Mouse (Mus musculus) hindbrain, postnatal 0 days (tissue): Measurements from ENCODE around the gene Rhbg. TPM values are rescaled to one million over a fixed set of nuclear protein-coding genes. Genes with fewer than 3 reads are reported as not detected.

Experiments
- ATAC-seq: fragments of 200-750 bp; cut with Nextera tagmentation; 2 replicates; pipeline ENCODE4 v1.8.0; 2017; ENCODE audit warnings: mild to moderate bottlenecking, moderate TSS enrichment, moderate library complexity
- DNase-seq: peaks from one replicate; pipeline ENCODE4 v3.0.0-alpha.2; 2015; ENCODE audit warnings: low spot score
- H3K27ac ChIP-seq: fragments of 300-500 bp; sonication (generic); 2 replicates; pipeline ENCODE4 v1.5.1; 2014; ENCODE audit warnings: mild to moderate bottlenecking
- H3K27me3 ChIP-seq: fragments of 300-500 bp; sonication (generic); 2 replicates; pipeline ENCODE4 v1.6.1; 2014; ENCODE audit warnings: low read length, mixed read lengths; ENCODE audit not compliant: insufficient read depth
- H3K36me3 ChIP-seq: fragments of 300-500 bp; sonication (generic); 2 replicates; pipeline ENCODE4 v1.6.1; 2014; ENCODE audit warnings: low read length, mixed read lengths; ENCODE audit not compliant: insufficient read depth
- H3K4me1 ChIP-seq: fragments of 300-500 bp; sonication (generic); 2 replicates; pipeline ENCODE4 v1.6.1; 2014; ENCODE audit warnings: antibody characterized with exemption, low read length, mixed read lengths; ENCODE audit not compliant: insufficient read depth
- H3K4me2 ChIP-seq: fragments of 300-500 bp; sonication (generic); 2 replicates; pipeline ENCODE4 v1.6.1; 2014; ENCODE audit warnings: low read depth, mild to moderate bottlenecking, low read length, moderate library complexity, mixed read lengths
- H3K4me3 ChIP-seq: fragments of 300-500 bp; sonication (generic); 2 replicates; pipeline ENCODE4 v1.5.1; 2014; ENCODE audit warnings: low read length
- H3K9ac ChIP-seq: fragments of 300-500 bp; sonication (generic); replicated peaks from 2 replicates; pipeline ENCODE4 v1.6.1; 2014; ENCODE audit warnings: mild to moderate bottlenecking, low read length, moderate library complexity, mixed read lengths
- H3K9me3 ChIP-seq: fragments of 300-500 bp; sonication (generic); 2 replicates; pipeline ENCODE4 v1.6.1; 2016; ENCODE audit warnings: low read length, mixed read lengths
- CTCF ChIP-seq: IDR thresholded peaks from 2 replicates; pipeline ENCODE4 v1.5.1; 2016; ENCODE audit warnings: antibody characterized with exemption, control low read depth, low read depth
- WGBS: fragments of 180-500 bp; shearing (Covaris S2); extraction: QIAGEN DNeasy Blood & Tissue Kit; methylation state at CpG from one replicate; pipeline ENCODE4 v1.1.7; 2014; 5-methylcytosine and 5-hydroxymethylcytosine counted together
- polyA plus RNA-seq: library from polyadenylated mRNA; unstranded; fragments of >200 nt; fragmentation: Nextera tagmentation; extraction: Ambion mirVana; gene quantifications from 2 replicates; pipeline ENCODE4 v1.2.1, GENCODE M21; 2015
- total RNA-seq: library from RNA; depleted of rRNA; stranded (reverse); fragments of >200 nt; gene quantifications from 2 replicates; pipeline ENCODE4 v1.2.3, GENCODE M21; 2014

Rhbg gene
- total and polyA plus RNA-seq, 2 experiments from 2014 or later = 0.43 to 0.94 TPM

DNA sequence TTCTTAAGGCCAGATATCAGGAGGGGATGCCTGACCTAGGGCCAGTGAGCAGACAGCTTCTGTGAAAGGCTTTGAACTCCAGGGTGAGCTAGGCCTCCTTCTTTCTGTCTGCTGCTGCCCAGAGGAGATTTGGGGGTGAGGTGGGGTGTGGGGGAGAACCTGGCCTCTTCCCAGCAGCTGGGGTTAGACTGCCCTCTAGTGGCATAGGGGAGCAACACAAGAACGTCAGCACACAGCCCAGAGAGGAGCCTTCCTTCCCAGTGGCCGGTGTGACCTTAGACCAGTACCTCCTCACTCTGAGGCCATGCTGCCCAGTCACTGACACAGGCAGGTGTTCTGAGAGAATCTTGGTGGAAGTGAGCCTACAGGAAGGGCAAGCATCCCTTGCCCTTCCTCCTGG is 10.4 kb downstream of the Rhbg start:
- DNase-seq (peak; percentile 75), ATAC-seq (no peak)
- peaks cover 7% of the 10 kb centered on the region; the same call in 1 of the 2 replicates for H3K4me1 ChIP-seq
- H3K27ac ChIP-seq = no peak overlapping the region
- H3K9me3 ChIP-seq = no peaks in the 10 kb centered on the region
- no peak overlapping the region for H3K4me2 ChIP-seq
- peak; percentile 96 for TF ChIP-seq CTCF
- WGBS = 6% methylated on average over 2 of the region's 2 CpGs
- H3K36me3 ChIP-seq = no peaks in the 10 kb centered on the region
- no peaks in the 10 kb centered on the region; the same call in 1 of the 2 replicates for H3K27me3 ChIP-seq
- H3K4me3 ChIP-seq = no peak overlapping the region
- H3K9ac ChIP-seq = no peak overlapping the region

DNA sequence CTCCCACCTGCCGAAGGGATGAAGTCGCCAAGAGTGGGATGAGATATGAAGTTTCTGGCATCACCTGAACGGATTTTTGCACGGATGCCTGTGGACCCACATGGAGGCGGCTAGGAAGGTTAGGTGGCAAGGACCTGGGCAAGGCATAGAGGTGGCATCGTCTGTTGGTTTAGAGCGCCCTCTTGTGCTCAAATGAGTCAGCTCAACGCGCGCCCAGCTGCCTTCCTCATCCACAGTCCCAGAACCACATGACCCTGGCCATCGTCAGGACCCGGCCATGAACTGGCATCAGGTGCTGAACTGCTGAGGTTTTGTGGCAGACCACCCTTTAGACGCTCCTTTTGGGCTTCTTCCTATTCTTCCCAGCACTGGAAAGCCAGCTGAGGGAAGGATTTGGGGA is 12.0 kb downstream of the Rhbg start:
- H3K27ac ChIP-seq = peak overlapping the region; percentile 82
- 0 out of 2 replicates have a peak overlapping the region, but pooled peaks have one; percentile 13 for H3K9ac ChIP-seq
- H3K4me3 ChIP-seq = no peak overlapping the region
- no peaks in the 10 kb centered on the region for H3K36me3 ChIP-seq
- WGBS = under 1% methylated on average over 13 of the region's 13 CpGs
- H3K4me1 ChIP-seq = peaks cover 21% of the 10 kb centered on the region
- no peaks in the 10 kb centered on the region; the same call in 1 of the 2 replicates for H3K27me3 ChIP-seq
- ATAC-seq (peak; percentile 62), DNase-seq (peak; percentile 92)
- no peaks in the 10 kb centered on the region for H3K9me3 ChIP-seq
- peak overlapping the region; percentile 23; the same call in 1 of the 2 replicates for H3K4me2 ChIP-seq
- TF ChIP-seq CTCF = peak; percentile 96

DNA sequence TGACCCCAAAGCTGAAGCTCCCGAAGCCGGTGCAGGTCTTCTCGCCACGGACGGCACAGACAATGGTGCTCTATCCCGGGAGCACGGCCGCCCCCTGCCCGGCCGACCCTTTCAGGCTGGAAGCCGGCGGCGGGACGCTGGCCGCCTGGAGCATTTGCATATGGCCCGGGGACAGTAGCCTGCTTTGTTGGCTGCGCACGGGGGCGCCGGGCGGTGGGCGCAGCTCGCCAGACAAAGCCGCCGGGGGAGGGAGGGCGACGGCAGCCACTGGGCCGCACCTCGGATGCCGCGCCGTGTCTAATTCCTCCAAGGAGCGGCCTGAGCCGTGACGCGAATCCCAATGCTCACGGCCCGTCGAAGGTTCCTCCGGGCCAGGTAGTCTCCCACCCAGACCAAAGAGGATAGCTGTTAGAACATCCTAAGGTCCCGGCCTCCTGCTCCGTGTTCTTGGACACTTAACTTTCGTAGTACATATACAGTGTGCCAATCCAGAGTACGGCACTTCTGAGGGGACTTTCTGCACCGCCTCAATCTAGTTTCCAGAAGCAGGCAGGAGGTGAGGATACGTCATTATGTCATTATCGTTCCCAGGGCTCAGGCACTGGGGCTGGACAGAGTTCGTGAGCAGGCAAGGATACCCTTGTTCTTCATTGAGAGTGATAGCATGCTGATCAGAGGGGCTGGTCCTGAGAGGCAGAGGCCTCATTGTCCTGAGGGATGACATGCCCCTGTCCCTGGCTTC is 13.3 kb downstream of the Rhbg start:
- Histone ChIP-seq H3K9me3 (no peaks in the 10 kb centered on the region), H3K4me2 (peak overlapping the region; percentile 41), H3K9ac (0 out of 2 replicates have a peak overlapping the region, but pooled peaks have one; percentile 33), H3K4me3 (0 out of 2 replicates have a peak overlapping the region, but pooled peaks have one; percentile 7), H3K36me3 (no peaks in the 10 kb centered on the region), H3K4me1 (peaks cover 32% of the 10 kb centered on the region), H3K27ac (peak overlapping the region; percentile 82), H3K27me3 (no peaks in the 10 kb centered on the region; the same call in 1 of the 2 replicates)
- peak; percentile 74 for DNase-seq
- ATAC-seq = peak; percentile 19; the same call in 1 of the 2 replicates
- WGBS = 7% methylated on average over 42 of the region's 48 CpGs
- no peak for TF ChIP-seq CTCF

DNA sequence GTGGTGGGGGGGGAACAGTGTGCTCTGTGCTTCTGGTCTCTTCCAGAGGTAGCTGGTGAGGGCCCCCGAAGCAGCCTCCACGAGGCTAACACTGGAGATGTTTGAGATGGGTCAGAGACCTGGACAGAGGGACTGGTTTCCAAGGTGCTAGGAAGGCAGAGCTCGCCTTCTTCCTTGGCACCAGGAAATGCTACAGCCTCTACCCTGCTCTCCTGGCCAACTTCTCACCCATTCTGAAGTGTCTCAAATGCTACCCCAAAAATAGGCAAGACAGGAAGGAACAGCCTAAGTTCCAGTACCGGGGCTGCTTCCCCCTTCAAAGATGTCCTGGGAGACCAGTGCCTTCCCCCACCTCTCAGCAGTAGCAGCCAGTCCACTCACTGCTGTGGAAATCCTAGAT is 15.1 kb downstream of the Rhbg start:
- H3K36me3 ChIP-seq = no peaks in the 10 kb centered on the region
- TF ChIP-seq CTCF = no peak
- H3K4me1 ChIP-seq = peaks cover 32% of the 10 kb centered on the region
- no peak overlapping the region for H3K9ac ChIP-seq
- 40% methylated on average over 4 of the region's 4 CpGs for WGBS
- ATAC-seq (no peak), DNase-seq (no peak)
- no peaks in the 10 kb centered on the region for H3K9me3 ChIP-seq
- H3K27me3 ChIP-seq = no peaks in the 10 kb centered on the region; the same call in 1 of the 2 replicates
- no peak overlapping the region for H3K4me2 ChIP-seq
- H3K27ac ChIP-seq = peak overlapping the region; percentile 82
- H3K4me3 ChIP-seq = no peak overlapping the region

DNA sequence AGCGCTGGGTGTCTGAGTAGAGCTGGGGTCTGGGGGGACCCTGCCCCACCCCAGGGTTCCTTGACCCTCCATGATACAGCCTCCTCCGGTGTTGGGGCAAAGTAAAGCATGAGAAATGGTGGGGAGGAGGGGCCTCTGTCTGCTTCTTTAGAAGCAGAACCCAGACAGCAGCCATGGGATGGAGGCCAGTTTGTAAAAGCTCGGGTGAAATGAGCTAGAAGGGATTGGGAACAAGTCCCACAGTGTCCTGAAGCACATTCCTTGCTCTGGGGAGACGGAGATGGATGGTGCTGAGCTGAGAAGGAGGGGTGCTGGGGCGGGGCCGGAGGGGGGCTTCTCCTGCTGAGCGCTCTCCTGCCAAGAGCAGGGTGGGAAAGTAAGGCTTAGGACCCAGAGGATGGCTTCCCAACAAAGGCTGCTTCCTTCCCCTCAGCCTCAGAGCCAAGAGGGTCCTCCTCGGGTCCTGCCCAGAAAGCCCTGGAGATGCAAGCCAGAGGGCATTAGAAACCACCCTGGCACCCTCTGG is 15.6 kb downstream of the Rhbg start:
- no peak overlapping the region for H3K9ac ChIP-seq
- H3K4me2 ChIP-seq = 0 out of 2 replicates have a peak overlapping the region, but pooled peaks have one; percentile 7
- WGBS = 19% methylated on average over 8 of the region's 8 CpGs
- DNase-seq (peak; percentile 86), ATAC-seq (peak; percentile 82)
- H3K9me3 ChIP-seq = no peaks in the 10 kb centered on the region
- peaks cover 34% of the 10 kb centered on the region for H3K4me1 ChIP-seq
- H3K36me3 ChIP-seq = no peaks in the 10 kb centered on the region
- H3K27me3 ChIP-seq = no peaks in the 10 kb centered on the region; the same call in 1 of the 2 replicates
- H3K4me3 ChIP-seq = no peak overlapping the region
- TF ChIP-seq CTCF = no peak
- peak overlapping the region; percentile 82 for H3K27ac ChIP-seq

DNA sequence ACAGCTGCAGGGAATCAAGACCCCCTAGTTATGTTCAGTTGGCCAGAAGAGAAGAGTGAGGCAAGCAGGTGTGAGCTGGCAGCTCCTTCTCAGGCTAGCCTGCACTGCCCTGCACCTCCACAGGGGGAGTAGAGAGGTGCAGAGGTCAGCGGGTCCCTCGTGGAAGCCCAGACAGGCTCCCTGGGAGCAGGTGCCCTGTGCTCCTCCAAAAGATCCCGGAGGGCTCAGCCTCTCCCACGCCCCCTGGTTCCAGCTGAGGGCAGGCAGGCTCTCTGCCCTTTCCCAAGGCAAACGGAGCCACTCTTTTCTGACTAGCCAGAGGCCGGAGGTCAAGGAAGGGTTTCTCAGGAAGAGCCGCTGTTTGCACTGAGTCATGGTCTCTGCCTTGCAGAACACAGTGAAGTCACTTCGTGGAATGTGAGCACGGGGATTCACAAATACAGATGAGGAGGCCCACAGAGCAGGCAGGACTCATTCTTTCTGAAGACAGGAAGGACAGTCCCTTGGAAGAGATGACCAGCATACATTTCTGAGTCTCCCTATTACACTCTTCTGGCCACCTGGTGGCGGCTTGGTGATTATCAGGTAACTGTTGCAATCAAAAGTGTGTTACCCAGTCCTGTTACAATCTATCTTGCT is 16.8 kb downstream of the Rhbg start:
- H3K4me1 ChIP-seq = peaks cover 45% of the 10 kb centered on the region

More for the DNA sequence above, 16.8 kb downstream of the Rhbg start:
- peak overlapping the region; percentile 82 for H3K27ac ChIP-seq
- no peaks in the 10 kb centered on the region for H3K9me3 ChIP-seq
- H3K4me2 ChIP-seq = no peak overlapping the region
- DNase-seq = peak; percentile 69
- no peaks in the 10 kb centered on the region; the same call in 1 of the 2 replicates for H3K27me3 ChIP-seq
- no peak overlapping the region for H3K9ac ChIP-seq
- WGBS = 13% methylated on average over 10 of the region's 10 CpGs
- no peak overlapping the region for H3K4me3 ChIP-seq
- no peak for ATAC-seq
- peak; percentile 58 for TF ChIP-seq CTCF
- no peaks in the 10 kb centered on the region for H3K36me3 ChIP-seq
